8 mouse cellular contexts compared by ENCODE assay signal in genomic region chr15:101052560-101053501, GRCm38 (mm10). TPM values are rescaled to one million over a fixed set of nuclear protein-coding genes. Genes with fewer than 3 reads are reported as not detected.
DNase-seq lines count a peak whose midpoint lies in the region; ATAC-seq lines count a peak whose summit lies in the region.

No protein-coding gene starts in this region.

- peak overlapping the region; percentile 47 for H3K4me3 ChIP-seq in heart, embryonic 11.5 days (ENCODE audit: low read depth, low read length)
- H3K4me3 ChIP-seq in hindbrain, embryonic 16.5 days (ENCODE audit: low read length): peak overlapping the region; percentile 46
- H3K4me3 ChIP-seq in midbrain, embryonic 13.5 days (replicated peaks): peak overlapping the region; percentile 43

- H3K4me1 ChIP-seq in heart, embryonic 11.5 days (ENCODE audit: control insufficient read depth, insufficient read depth, low read length): peaks cover 10% of the 10 kb centered on the region
- H3K4me1 ChIP-seq in hindbrain, embryonic 16.5 days (ENCODE audit: control insufficient read depth, insufficient read depth, low read depth, low read length): peaks cover 6% of the 10 kb centered on the region; the same call in 1 of the 2 replicates
- H3K4me1 ChIP-seq in midbrain, embryonic 13.5 days (replicated peaks): peaks cover 20% of the 10 kb centered on the region

- H3K9me3 ChIP-seq in heart, embryonic 11.5 days (replicated peaks; ENCODE audit: control insufficient read depth, low read length): no peaks in the 10 kb centered on the region
- peaks cover 5% of the 10 kb centered on the region; the same call in 1 of the 2 replicates for H3K9me3 ChIP-seq in hindbrain, embryonic 16.5 days (ENCODE audit: control insufficient read depth, low read length)
- no peaks in the 10 kb centered on the region for H3K9me3 ChIP-seq in midbrain, embryonic 13.5 days

- peak overlapping the region; percentile 78 for H3K4me2 ChIP-seq in heart, embryonic 11.5 days
- peak overlapping the region; percentile 64 for H3K4me2 ChIP-seq in hindbrain, embryonic 16.5 days (ENCODE audit: low read length)
- H3K4me2 ChIP-seq in midbrain, embryonic 13.5 days (replicated peaks): peak overlapping the region; percentile 62

- WGBS in heart, embryonic 11.5 days (ENCODE audit: insufficient replicate concordance): 14% methylated on average over 111 of the region's 120 CpGs
- 15% methylated on average over 88 of the region's 120 CpGs for WGBS in hindbrain, embryonic 16.5 days
- 12% methylated on average over 108 of the region's 120 CpGs for WGBS in midbrain, embryonic 13.5 days

- H3K36me3 ChIP-seq in heart, embryonic 11.5 days (ENCODE audit: control insufficient read depth, insufficient read depth, low read length): no peaks in the 10 kb centered on the region
- no peaks in the 10 kb centered on the region for H3K36me3 ChIP-seq in hindbrain, embryonic 16.5 days (ENCODE audit: control insufficient read depth, insufficient read depth, low read length)
- no peaks in the 10 kb centered on the region for H3K36me3 ChIP-seq in midbrain, embryonic 13.5 days

- no peak overlapping the region for H3K9ac ChIP-seq in heart, embryonic 11.5 days (ENCODE audit: low read depth, low read length)
- no peak overlapping the region for H3K9ac ChIP-seq in hindbrain, embryonic 16.5 days (ENCODE audit: low read depth, low read length)
- peak overlapping the region; percentile 56 for H3K9ac ChIP-seq in midbrain, embryonic 13.5 days (replicated peaks)

- H3K27ac ChIP-seq in heart, embryonic 11.5 days (ENCODE audit: low read depth, low read length): no peak overlapping the region
- no peak overlapping the region for H3K27ac ChIP-seq in hindbrain, embryonic 16.5 days (ENCODE audit: low read depth, low read length)
- no peak overlapping the region for H3K27ac ChIP-seq in midbrain, embryonic 13.5 days

- ATAC-seq in heart, embryonic 11.5 days (replicated peaks; ENCODE audit: insufficient number of reproducible peaks, low FRiP score, low TSS enrichment): no peak
- ATAC-seq in hindbrain, embryonic 16.5 days: no peak
- ATAC-seq in midbrain, embryonic 13.5 days: no peak

- intact Hi-C loops in heart, postnatal 25 days (cut with DNase I): no loop called here
- intact Hi-C loops in left cerebral cortex, postnatal 4 days (cut with DNase I): no loop called here

- DNase-seq in heart, postnatal 25 days (ENCODE audit: low spot score): no peak
- DNase-seq in embryo, embryonic 10.5 days (ENCODE audit: low spot score): peak; percentile 70
- no peak for DNase-seq in yolk sac, embryonic 10.5 days (ENCODE audit: low spot score)
- DNase-seq in left cerebral cortex, postnatal 4 days: no peak
- no peak for DNase-seq in layer of hippocampus, adult 18-20 months (ENCODE audit: low spot score in 2 of 2)

- H3K27me3 ChIP-seq in heart, embryonic 11.5 days (ENCODE audit: control insufficient read depth, insufficient read depth, low read length): peaks cover 70% of the 10 kb centered on the region
- H3K27me3 ChIP-seq in hindbrain, embryonic 16.5 days (replicated peaks; ENCODE audit: control insufficient read depth, insufficient read depth, low read length): peaks cover 37% of the 10 kb centered on the region
- H3K27me3 ChIP-seq in midbrain, embryonic 13.5 days: peaks cover 95% of the 10 kb centered on the region

RNA-seq across cellular contexts. Expression of gene Gm47841, which starts 5.6 kb away (rescaled TPM):
- not detected in 2 replicates for polyA plus RNA-seq in heart, embryonic 11.5 days (2014; fragmentation: Nextera tagmentation; extraction: Ambion mirVana)
- total RNA-seq in heart, postnatal 25 days (2021): not detected
- not detected in 2 replicates for polyA plus RNA-seq in hindbrain, embryonic 16.5 days (2015; fragmentation: Nextera tagmentation; extraction: Ambion mirVana)
- polyA plus RNA-seq in midbrain, embryonic 13.5 days (2015; fragmentation: Nextera tagmentation; extraction: Ambion mirVana): not detected in 2 replicates
- not detected for total RNA-seq in left cerebral cortex, postnatal 4 days (2021)
- not detected for total RNA-seq in layer of hippocampus, adult 18-20 months (2021)

RNA-seq across cellular contexts. Expression of gene Fignl2, which starts 25.5 kb away (rescaled TPM):
- polyA plus RNA-seq in heart, embryonic 11.5 days (2014; fragmentation: Nextera tagmentation; extraction: Ambion mirVana): 0.30 and 0.33 TPM in 2 replicates
- 1 to 10 TPM; 1.3 to 1.4 TPM for total RNA-seq in heart, postnatal 25 days (2021)
- 0.06 and 0.09 TPM in 2 replicates for polyA plus RNA-seq in hindbrain, embryonic 16.5 days (2015; fragmentation: Nextera tagmentation; extraction: Ambion mirVana)
- polyA plus RNA-seq in midbrain, embryonic 13.5 days (2015; fragmentation: Nextera tagmentation; extraction: Ambion mirVana): 0.11 and 0.15 TPM in 2 replicates
- 1 to 10 TPM in 1 of 2 experiments, under 1 TPM in 1; 0.70 to 1.0 TPM for total RNA-seq in left cerebral cortex, postnatal 4 days (2021)
- 1 to 10 TPM; 1.3 to 1.6 TPM for total RNA-seq in layer of hippocampus, adult 18-20 months (2021)
